Mouse (Mus musculus) E14TG2a.4 (cell line): ENCODE data around the gene Pcgf3.

Source experiments
- CTCF ChIP-seq: conservative IDR thresholded peaks from 2 replicates; pipeline ENCODE4 v1.5.1; 2014; ENCODE audit warnings: low read length
- POU5F1 ChIP-seq: IDR thresholded peaks from 2 replicates; pipeline ENCODE4 v1.6.1; 2014; ENCODE audit warnings: low read length, borderline replicate concordance

GRCm38 (mm10) chr5:108502286-108502685 is 41.3 kb downstream of the Pcgf3 start:
- TF ChIP-seq CTCF, result no peak
- no peak for TF ChIP-seq POU5F1
